Mouse (Mus musculus): ENCODE measurements at regions not wholly inside any gene's neighbourhood (a gene's known extent, or its start where the extent isn't known, plus 50 kb on each side); places are given as distances from the start of the nearest gene placed in this dataset.

- no peak for TF ChIP-seq CTCF (IDR thresholded peaks at IDR 0.05; ENCODE audit: low read depth, low read length)
- no peak for TF ChIP-seq POLR2A (IDR thresholded peaks at IDR 0.05; ENCODE audit: borderline replicate concordance, low read depth, low read length)
Measured at GRCm38 (mm10) chr6:118311081-118311480, 108.2 kb downstream of the Bms1 start.
